Mouse (Mus musculus): ENCODE measurements around the gene Tdrd5.
A peak's percentile ranks its signal among the peaks of the same experiment; 100 is the strongest.
"Not testable (repeated sequence)": the region's sequence is repeated elsewhere in the genome, so short reads cannot be mapped to it uniquely, and the experiment has no call there.

Gene Tdrd5

DNA sequence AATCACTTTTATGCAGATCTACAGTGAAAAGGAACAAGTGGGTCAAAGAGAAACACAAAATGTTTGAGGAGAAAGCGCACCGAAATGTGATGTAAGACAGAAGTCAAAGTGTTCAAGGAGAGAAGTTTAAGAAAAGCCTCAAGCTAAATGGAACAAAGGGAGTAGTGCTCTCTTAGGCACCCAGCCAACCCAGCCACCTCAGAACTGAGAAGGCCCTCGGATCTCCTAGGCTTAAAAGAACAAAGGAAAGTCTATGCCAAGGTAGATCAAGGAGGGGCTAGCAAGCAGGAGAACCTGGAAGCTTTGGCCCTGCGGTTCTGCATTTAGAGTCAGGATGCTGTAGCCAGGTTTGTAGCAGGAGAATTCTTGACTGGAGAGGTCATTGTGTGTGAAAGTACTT, 48.6 kb downstream of the Tdrd5 start:
- DNase-seq (ENCODE audit: inconsistent ontology term), result no peak

DNA sequence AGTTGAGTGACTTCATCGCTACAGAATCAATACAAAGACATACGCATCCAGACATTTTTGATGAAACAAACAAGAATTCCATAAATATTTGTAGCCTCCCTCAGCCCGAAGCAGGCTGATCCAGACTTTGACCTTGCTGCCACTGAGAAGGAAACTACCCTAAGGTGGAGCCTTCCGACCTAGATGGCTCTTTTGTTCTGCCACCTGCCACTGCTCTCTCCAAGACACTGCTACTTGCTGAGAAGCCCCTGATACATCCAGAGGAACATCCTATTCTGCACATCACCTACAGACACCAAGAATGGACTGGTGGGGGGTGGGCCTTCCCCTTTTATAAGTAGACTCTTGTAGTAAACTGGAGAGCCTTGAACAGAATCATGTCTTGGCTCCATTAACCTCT, 52.4 kb downstream of the Tdrd5 start:
- DNase-seq (ENCODE audit: inconsistent ontology term), result not testable (repeated sequence)

DNA sequence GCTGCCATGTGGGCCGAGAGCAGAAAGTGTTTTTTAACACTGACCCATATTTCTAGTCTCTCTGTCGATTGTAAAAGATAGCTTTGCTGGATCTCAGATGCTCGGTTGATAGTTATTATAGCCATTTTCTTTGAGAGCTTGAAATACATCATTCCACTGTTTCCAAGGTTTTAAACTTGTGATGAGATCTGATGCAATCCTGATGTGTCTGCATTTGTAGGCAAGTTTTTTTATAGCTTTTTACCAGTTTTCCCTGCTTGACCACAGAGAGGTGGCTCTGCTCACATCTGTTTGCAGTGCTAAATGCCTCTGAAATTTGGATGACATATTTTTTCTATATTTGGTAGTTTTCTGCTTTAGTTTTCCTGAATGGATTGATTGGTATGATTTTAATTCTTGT, 55.6 kb downstream of the Tdrd5 start:
- no peak for DNase-seq (ENCODE audit: inconsistent ontology term)

DNA sequence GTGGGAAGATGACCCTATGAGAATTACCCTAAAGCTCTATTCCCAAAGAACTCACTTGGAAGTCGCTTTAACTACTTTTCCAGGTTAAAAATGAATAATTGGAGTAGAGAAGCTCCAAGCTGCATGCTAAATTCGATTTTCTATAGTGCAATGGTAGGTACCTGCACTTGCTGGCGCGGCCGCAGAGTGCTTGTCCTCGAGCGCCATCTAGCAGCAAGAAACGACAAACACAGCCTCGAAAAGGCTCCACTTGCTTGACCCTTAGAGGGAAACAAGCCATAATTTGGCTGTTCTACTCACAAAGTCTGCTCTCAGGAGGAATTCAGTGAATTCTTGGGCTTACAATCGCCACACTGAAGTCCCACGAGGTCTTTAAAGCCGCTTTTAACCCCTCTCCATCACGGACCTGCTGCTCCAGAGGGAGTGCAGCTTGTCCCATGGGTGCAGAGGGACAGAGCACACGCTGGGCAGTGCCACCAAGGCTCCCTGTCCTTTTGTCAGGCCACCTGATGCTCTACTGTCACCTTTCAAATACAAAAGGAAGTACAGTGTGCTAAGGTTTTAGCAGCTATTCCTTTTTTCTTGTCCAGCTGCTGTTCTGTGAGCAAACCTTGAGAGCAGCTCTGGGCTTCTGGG, 61.6 kb downstream of the Tdrd5 start:
- DNase-seq (ENCODE audit: inconsistent ontology term), result no peak

DNA sequence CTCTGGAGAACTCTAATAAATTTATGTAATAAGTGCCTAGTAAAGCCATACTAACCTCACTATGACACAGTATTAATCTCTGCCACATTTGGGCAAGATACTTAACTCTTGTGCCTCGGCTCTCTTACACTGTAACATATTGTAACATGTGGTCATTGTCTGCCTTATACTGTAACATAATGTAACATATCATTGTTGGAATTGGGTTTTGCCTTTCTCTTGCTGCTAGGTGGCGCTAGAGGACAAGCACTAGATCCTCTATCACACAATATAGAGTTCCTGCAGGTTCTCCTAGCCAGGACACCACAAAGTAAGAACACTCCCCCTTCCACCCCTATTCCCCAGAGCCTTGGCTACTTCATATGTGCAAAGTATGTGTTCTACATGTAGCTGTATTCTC, 62.4 kb downstream of the Tdrd5 start:
- DNase-seq (ENCODE audit: inconsistent ontology term), result no peak

DNA sequence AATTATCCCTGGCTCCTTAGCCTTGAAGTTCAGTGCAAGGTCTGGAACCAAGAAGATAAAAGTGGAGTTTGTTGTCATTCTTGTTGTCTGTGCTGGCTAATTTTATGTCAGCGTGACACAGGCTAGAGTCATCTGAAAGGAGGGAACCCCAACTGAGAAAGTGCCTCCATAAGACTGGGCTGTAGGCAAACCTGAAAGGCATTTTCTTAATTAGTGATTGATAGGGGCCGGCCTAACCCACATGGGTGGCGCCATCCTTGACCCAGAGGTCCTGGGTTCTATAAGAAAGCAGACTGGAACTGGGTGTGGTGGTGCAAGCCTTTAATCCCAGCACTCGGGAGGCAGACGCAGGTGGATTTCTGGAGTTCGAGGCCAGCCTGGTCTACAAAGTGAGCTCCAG, 72.3 kb downstream of the Tdrd5 start:
- no peak for DNase-seq (ENCODE audit: inconsistent ontology term)

DNA sequence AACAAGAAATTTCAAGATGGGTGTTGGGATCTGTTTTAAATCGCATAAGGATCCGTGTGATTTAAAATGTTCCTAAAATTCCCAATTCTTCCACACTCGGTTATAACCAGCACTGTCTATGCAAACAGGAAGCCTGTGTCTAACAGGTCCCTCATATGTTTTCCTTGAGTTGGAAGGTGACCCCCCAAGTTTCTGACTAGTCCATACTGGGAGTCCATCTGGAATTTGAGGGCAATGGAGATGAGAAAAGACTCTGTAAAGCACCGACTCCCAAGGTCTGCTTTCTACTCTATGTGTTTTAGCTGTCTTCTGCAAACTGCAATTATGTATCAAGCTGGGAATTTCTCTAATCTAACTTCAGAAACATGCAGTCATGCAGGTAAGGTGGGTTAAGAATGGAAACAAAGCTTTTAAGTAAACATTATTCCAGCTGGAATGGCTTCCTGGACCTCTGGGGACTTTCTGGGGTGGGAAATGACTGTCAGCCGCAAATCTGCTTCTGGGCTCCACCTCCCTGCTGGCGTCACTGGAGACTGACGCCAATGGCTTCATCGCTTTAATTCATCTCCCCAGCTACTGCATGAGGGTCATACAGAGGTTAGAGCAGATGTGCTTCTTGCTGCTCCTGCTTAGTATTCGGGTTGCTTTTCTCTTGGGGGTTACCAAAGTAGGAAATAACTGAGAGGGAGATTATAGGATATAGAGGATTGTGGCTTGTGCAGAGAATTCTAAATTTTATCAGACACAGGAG, 73.0 kb downstream of the Tdrd5 start:
- DNase-seq (ENCODE audit: inconsistent ontology term), result no peak

DNA sequence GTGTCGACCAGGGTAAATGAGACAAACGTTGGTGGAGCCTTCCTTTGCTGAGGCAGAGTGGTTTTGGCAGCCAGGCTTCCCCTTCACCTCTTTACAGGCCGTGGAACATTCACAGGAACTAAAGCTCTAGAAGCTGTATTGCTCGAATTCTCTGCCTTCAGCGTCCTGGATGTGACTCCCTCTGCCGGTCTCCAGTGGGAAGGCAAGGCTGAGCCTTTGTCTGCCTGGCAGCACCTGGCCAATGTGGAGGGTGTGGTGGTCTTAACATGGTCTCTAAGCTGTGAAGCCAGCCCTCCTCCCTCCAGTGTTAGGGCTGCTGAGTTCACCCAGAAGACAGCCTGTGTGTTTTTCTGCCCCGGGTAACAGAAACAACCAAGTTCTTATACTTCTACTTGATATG, 74.0 kb downstream of the Tdrd5 start:
- DNase-seq (ENCODE audit: inconsistent ontology term), result peak; percentile 31

DNA sequence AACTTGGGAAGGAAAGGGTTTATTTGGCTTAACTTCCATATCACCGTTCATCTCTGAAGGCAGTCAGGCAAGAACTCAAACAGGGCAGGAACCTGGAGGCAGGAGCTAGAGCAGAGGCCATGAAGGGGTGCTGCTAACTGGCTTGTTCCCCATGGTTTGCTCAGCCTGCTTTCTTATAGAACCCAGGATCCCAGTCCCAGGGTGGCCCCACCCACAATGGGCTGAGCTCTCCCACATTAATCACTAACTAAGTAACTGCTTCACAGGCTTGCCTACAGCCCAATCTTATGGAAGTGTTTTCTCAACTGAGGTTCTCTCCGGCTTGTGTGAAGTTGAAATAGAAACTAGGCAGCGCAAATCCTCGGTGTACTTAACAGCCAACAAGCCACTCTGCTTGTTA, 74.7 kb downstream of the Tdrd5 start:
- no peak for DNase-seq (ENCODE audit: inconsistent ontology term)

DNA sequence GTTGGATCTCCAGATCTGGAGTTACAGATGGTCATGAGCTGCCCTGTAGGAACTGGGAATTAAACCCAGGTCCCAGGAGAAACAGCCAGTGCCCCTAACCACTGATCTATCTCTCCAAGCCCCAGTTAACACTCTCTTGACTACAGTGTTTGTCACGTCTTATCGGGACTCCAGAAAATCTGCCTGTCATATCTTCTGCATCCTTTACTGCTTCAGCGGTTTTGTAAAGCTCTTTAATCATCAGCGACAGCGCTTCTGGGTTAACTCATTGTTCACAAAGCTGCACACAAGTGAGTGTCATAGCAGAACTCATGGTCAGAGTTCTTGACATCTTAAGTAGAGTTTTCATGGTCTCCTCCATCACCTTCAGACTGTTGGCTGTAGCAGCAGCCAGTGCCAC, 76.6 kb downstream of the Tdrd5 start:
- no peak for DNase-seq (ENCODE audit: inconsistent ontology term)

DNA sequence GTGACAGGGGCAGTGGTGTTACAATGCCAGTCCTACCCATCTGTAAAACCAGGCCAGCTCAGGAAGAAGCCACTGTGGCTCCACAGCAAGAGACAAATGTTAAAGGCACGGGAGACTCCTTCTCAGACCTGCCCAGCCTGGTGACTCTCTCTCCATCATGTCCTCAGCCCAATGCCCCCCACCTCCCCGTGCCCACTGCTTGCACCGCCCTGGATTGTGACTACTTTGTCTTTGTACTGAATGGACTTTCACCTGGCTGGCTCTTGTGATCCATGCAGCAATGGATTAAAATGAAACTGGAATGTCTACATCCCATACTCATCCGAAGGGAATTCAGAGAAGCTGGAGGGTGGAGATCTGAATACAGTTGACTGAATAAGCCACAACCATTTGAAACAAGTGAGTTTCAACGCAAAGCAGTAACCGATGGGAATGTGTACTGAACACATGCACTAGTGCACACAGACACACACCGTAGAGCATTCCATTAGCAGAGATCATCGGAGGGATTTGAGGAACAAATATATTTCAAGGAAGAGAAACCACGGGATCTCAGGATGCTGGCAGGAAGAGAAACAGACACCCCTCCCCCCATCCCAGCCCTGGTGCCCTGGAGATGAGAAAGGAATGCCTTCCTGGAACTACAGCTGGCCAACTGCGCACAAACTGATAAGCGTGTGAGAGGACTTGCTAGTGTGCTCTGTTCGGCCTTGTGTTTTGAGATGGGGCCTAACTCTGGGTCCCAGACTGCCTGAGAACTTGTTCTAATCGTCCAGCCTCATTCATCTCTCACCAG, 81.1 kb downstream of the Tdrd5 start:
- peak; percentile 80 for DNase-seq (ENCODE audit: inconsistent ontology term)

DNA sequence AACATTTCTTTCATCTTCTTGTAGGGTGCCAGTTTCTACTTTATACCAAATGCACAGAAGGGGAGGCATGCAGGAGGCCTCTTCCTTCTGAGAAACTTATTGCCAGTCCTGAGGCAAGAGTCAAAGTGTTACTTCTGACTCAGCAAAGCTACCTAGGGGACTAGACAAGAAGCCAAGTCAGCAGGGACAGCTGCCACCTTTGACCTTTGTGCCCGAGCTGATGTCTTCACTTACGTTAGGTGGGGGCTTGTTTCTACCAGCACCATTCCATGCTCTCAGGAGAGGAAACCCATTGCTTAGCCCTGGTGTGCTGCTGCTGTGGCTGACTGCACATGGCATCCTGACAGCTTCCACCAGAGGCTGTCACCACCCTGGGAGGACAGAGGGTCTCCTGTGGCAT, 82.1 kb downstream of the Tdrd5 start:
- DNase-seq (ENCODE audit: inconsistent ontology term), result no peak

DNA sequence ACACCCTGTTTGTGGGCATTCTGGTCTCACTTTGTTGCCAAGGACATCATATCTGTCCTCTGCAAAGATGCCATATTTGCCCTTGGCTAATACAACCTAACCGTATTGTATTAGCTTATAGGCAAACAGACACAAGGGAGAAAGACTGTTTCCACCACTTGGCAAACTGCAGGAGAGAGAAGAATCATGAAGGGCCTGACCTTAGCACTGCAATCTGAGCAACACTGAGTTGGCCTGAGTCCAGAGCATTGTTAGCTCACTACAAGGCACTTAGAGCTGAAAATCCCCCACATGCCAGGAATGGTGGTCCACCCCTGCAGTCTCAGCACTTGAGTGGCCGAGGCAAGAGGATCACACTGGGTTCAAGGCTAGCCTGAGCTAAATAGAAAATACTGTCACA, 84.9 kb downstream of the Tdrd5 start:
- DNase-seq (ENCODE audit: inconsistent ontology term), result no peak

DNA sequence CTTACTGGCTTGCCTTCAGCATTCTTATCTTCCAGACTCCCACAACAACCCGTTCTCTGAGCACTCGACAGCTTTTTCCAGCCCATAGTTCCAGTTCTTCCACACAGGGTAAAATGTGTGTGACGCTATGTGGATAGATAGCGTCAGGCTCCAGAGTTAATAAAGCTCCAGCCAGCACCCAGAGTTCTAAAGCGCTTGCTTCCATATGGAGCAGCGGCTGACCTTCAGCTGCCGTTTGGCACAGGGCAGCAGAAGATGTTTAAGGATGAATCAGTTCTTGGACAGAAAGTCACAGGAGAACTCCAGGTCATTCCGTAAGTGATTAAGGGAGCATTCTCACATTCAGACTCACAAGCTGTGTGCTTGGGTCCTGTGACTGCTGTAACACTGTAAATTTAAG, 85.5 kb downstream of the Tdrd5 start:
- no peak for DNase-seq (ENCODE audit: inconsistent ontology term)

DNA sequence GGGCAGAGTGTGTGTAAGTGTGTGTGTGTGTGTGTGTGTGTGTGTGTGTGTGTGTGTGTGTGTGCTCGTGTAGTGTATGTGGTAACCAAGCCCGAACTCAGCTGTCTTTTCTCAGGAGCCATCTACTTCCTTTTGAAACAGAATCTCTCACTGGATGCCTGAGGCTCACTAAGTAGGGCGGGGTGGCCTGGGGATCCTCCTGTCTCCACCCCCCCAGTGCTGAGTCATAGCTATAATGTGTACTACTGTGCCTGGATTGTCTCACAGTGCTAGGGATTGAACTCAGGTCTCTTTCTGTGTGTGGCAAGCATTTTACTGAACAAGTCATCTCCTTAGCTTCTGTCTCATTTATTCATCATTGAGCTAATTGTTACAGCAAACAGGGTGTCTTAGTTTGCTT, 86.1 kb downstream of the Tdrd5 start:
- peak; percentile 58 for DNase-seq (ENCODE audit: inconsistent ontology term)

DNA sequence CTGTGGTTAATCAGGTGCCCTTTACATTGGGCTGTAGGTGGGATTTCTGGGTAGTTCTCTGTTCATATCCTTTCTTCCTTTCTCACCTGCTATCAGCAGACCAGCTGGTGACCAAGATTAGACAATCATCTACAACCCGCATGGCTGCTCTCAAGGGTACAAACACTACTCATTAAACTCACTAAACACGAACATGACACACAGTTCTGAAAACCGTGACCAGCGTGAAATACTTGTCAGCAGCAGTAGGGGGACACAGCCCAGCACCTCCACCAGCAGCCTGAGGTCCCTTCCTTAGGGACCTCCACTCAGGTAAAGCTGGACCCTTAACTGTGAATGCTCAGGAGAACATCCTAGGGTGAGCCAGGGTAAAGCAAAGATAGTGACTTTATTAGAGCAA, 87.2 kb downstream of the Tdrd5 start:
- no peak for DNase-seq (ENCODE audit: inconsistent ontology term)

DNA sequence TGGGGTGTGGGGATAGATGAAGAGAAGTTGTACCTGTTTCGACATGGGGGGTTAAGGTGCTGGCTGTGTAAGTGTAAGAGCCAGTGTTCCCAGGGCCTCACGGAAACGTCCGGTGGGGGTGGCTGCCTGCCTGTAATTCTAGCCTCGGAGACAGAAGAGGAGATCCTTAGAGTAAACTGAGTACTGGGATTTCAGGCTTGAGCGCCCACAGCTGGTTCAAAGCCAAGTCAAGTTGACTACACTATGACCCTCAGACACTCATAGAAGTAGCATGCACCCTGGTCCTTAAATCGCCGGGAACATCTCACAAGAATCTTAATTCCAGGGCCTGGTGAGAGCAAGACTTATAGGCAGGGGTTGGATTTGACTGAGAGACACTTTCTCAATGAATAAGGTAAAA, 88.8 kb downstream of the Tdrd5 start:
- no peak for DNase-seq (ENCODE audit: inconsistent ontology term)

DNA sequence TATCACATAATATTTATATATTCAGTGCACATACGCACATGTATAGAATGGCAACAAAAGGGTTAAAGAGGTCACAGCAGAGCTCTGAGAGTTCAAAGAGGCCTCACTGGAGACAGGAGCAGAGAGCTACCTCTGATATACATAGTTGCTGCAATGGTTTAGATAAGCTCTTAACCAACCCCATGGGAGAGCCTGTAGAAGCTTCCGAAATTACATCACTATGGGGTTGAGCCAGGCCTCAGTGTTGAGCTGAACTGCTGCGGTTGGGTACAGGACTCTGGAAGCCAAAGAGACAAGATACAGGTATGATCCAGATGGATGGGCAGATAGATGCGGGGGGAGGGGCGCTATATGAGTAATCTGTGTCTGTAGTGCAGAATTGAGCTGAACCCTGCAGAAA, 90.5 kb downstream of the Tdrd5 start:
- DNase-seq (ENCODE audit: inconsistent ontology term), result no peak

DNA sequence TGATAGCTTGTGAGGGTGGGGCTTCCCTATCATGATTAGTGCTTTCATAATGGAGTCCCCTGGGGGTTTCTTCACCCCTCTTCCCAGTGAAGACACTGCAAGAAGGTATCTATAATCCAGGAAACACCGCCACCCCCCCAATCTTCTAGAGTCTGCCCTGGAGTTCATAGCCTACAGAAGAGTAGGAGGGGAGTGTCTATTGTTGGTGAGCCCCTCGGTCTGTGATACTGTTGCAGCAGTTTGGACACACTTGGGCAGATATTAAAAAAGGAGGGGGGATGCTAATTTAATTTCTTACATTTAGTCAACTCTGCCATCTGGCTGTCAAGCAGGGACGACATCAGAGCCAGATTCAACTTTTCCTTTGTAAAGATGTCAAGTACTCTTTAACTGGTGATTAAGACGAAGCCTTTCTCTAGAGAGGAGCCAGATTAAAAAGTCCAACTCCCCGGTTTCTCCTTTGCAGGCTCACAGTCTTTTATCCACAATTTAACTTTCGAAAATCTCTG, 91.6 kb downstream of the Tdrd5 start:
- no peak for DNase-seq (ENCODE audit: inconsistent ontology term)

Measured in Muller cell, postnatal 12 days (primary cell).